Mouse (Mus musculus): Measurements from ENCODE around the gene Gm21903.
A peak's percentile ranks its signal among the peaks of the same experiment; 100 is the strongest.
"Not testable (repeated sequence)": the region's sequence is repeated elsewhere in the genome, so short reads cannot be mapped to it uniquely, and the experiment has no call there.

Gene Gm21903

GRCm38 (mm10) chr17:39043241-39043640 lies at the start of gene Gm21903:
Gene Gm21903 (minus strand): TSS chr17:39043341.
- no peak for DNase-seq (ENCODE audit: extremely low read depth, insufficient read length, low spot score)

GRCm38 (mm10) chr17:39076937-39077336 lies 33.8 kb upstream of the Gm21903 start, which contains the start of gene Esp23:
Gene Esp23 (minus strand): TSS chr17:39077037.
- no peak for DNase-seq (ENCODE audit: extremely low read depth, insufficient read length, low spot score)

GRCm38 (mm10) chr17:39063641-39064040 lies 20.5 kb upstream of the Gm21903 start:
- no peak for DNase-seq (ENCODE audit: extremely low read depth, insufficient read length, low spot score)

- DNase-seq (ENCODE audit: extremely low read depth, insufficient read length, low spot score): not testable (repeated sequence)
These were observed 6.7 kb downstream of the Gm21903 start, which contains the start of gene Esp24 for GRCm38 (mm10) chr17:39036395-39036794. Gene Esp24 (plus strand): TSS chr17:39036695.

- DNase-seq (ENCODE audit: extremely low read depth, insufficient read length, low spot score): no peak
These were observed 26.0 kb downstream of the Gm21903 start for GRCm38 (mm10) chr17:39017184-39017583.

GRCm38 (mm10) chr17:39010675-39011638 lies 32.2 kb downstream of the Gm21903 start:
- DNase-seq (ENCODE audit: extremely low read depth, insufficient read length, low spot score): peak; percentile 1

- DNase-seq (ENCODE audit: extremely low read depth, insufficient read length, low spot score): no peak
These were observed 33.3 kb downstream of the Gm21903 start for GRCm38 (mm10) chr17:39009846-39010245.

Measured in 3134 (cell line).